Mouse (Mus musculus) heart, embryonic 16.5 days (tissue): ENCODE results near the gene Ankrd55. TPM values are rescaled to one million over a fixed set of nuclear protein-coding genes. Genes with fewer than 3 reads are reported as not detected.

Source experiments
- ATAC-seq: fragments of 200-750 bp; cut with Nextera tagmentation; replicated peaks from 2 replicates; pipeline ENCODE4 v1.8.0; 2017; ENCODE audit warnings: moderate number of reproducible peaks; ENCODE audit not compliant: insufficient read depth, low FRiP score; ENCODE audit errors: extremely low read depth
- H3K27ac ChIP-seq: fragments of 300-500 bp; sonication (generic); 2 replicates; pipeline ENCODE4 v1.5.1; 2014; ENCODE audit warnings: mild to moderate bottlenecking, low read length, control low read depth, moderate library complexity
- H3K27me3 ChIP-seq: fragments of 300-500 bp; sonication (generic); 2 replicates; pipeline ENCODE4 v1.6.1; 2014; ENCODE audit warnings: low read length, mixed read lengths; ENCODE audit not compliant: control insufficient read depth, insufficient read depth
- H3K36me3 ChIP-seq: fragments of 300-500 bp; sonication (generic); 2 replicates; pipeline ENCODE4 v1.6.1; 2014; ENCODE audit not compliant: control insufficient read depth, insufficient read depth
- H3K4me1 ChIP-seq: fragments of 300-500 bp; sonication (generic); 2 replicates; pipeline ENCODE4 v1.6.1; 2014; ENCODE audit warnings: low read length, mixed read lengths; ENCODE audit not compliant: control insufficient read depth, insufficient read depth
- H3K4me2 ChIP-seq: fragments of 300-500 bp; sonication (generic); 2 replicates; pipeline ENCODE4 v1.6.1; 2014; ENCODE audit warnings: low read depth, mild to moderate bottlenecking, control low read depth, low read length
- H3K4me3 ChIP-seq: fragments of 300-500 bp; sonication (generic); 2 replicates; pipeline ENCODE4 v1.5.1; 2014; ENCODE audit warnings: mild to moderate bottlenecking, control low read depth, low read length
- H3K9ac ChIP-seq: fragments of 300-500 bp; sonication (generic); 2 replicates; pipeline ENCODE4 v1.6.1; 2014; ENCODE audit warnings: low read length, control low read depth
- H3K9me3 ChIP-seq: fragments of 300-500 bp; sonication (generic); replicated peaks from 2 replicates; pipeline ENCODE4 v1.6.1; 2016; ENCODE audit warnings: low read length; ENCODE audit not compliant: control insufficient read depth
- WGBS: fragments of 180-500 bp; shearing (Covaris S2); extraction: QIAGEN DNeasy Blood & Tissue Kit; methylation state at CpG from one replicate; pipeline ENCODE4 v1.1.7; 2014; 5-methylcytosine and 5-hydroxymethylcytosine counted together
- polyA plus RNA-seq: library from polyadenylated mRNA; unstranded; fragments of >200 nt; fragmentation: Nextera tagmentation; extraction: Ambion mirVana; gene quantifications from 2 replicates; pipeline ENCODE4 v1.2.1, GENCODE M21; 2015

Gene Ankrd55
- polyA plus RNA-seq, 1 experiment from 2014 or later = 0.32 TPM

DNA sequence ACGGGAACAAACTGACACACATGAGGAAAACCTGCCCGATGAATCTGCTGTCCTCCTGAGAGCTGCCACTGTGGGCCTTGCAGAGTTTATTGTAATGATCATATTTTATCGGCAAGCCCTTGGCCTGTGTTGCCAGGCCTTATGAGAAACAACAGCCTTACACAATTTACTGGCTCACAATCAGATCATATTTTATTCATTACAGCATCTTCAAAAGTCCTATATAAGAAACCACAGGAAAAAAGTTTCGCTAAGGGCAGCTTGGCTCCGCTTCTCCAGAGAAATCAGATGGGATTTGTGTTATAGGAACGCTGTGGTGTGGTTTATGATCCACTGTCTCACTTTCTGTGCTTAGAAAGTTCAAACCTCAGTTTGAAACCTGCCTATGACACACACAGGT, 42.0 kb downstream of the Ankrd55 start:
- Histone ChIP-seq H3K4me3 (no peak overlapping the region), H3K9ac (no peak overlapping the region), H3K27me3 (no peaks in the 10 kb centered on the region), H3K9me3 (no peaks in the 10 kb centered on the region), H3K36me3 (no peaks in the 10 kb centered on the region), H3K4me2 (no peak overlapping the region), H3K27ac (no peak overlapping the region), H3K4me1 (peaks cover 11% of the 10 kb centered on the region)
- no peak for ATAC-seq
- WGBS = 84% methylated on average over 6 of the region's 6 CpGs

DNA sequence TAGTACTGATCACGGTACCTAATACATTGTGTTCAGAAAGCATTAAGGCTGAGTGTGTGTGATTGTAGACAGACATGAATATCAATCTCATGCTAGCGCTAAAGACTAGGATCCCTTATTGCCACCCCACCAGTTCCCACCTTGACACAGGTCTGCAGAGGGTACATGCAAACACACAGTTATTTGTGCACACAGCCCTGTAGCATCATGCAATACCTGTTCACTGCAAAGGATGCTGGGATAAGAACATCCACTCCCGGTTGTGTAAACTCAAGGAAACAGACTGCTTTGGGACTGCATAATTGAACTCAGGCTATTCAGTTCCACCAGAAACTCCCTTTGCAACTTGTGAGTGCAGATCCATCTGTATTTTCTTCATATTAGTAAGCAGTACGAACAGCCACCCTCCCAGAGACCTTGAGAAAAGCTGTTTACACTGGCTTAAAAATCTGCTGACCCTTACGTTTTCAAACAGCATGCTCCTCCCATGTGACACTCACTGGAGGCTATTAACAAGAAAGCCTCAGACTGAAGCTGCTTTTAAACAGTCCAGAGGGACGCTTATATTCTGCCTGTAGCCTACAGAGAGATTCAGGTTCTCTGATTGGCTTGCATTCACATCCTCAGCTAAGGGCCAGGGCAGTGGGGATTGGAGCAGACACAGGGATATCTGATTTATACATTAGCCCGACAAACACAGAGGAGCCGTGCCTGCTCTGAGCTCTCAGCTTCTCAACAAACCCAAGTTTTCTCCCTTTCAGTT, 42.8 kb downstream of the Ankrd55 start:
- Histone ChIP-seq H3K27me3 (no peaks in the 10 kb centered on the region), H3K4me1 (peaks cover 14% of the 10 kb centered on the region), H3K4me3 (no peak overlapping the region), H3K4me2 (no peak overlapping the region), H3K9ac (no peak overlapping the region), H3K36me3 (no peaks in the 10 kb centered on the region), H3K27ac (peak overlapping the region; percentile 43; the same call in 1 of the 2 replicates), H3K9me3 (no peaks in the 10 kb centered on the region)
- ATAC-seq = no peak
- 53% methylated on average over 8 of the region's 8 CpGs for WGBS

DNA sequence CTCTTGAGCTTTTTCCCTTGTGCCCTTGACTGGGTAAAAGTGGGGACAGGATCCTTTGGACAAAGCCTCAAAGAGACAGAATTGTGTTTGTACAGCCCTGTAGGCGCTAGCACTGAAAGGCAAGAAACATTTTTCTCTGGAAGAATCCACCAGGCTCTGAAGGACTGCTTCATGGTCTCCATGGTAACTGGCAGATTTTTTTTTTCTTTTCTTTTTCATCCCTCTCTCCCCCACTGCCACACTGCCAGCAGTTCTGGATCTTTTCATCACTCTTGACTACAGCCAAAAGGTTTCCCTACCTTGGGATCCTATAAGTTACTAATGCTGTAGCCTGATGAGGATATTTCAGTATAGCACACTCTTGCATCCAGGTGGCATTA, 43.4 kb downstream of the Ankrd55 start:
- no peak overlapping the region for H3K4me2 ChIP-seq
- no peaks in the 10 kb centered on the region for H3K9me3 ChIP-seq
- ATAC-seq = no peak
- peak overlapping the region; percentile 43; the same call in 1 of the 2 replicates for H3K27ac ChIP-seq
- H3K4me1 ChIP-seq = peaks cover 14% of the 10 kb centered on the region
- no peaks in the 10 kb centered on the region for H3K27me3 ChIP-seq
- H3K9ac ChIP-seq = no peak overlapping the region
- H3K4me3 ChIP-seq = no peak overlapping the region
- no peaks in the 10 kb centered on the region for H3K36me3 ChIP-seq
- 69% methylated on average over 1 of the region's 1 CpGs for WGBS

DNA sequence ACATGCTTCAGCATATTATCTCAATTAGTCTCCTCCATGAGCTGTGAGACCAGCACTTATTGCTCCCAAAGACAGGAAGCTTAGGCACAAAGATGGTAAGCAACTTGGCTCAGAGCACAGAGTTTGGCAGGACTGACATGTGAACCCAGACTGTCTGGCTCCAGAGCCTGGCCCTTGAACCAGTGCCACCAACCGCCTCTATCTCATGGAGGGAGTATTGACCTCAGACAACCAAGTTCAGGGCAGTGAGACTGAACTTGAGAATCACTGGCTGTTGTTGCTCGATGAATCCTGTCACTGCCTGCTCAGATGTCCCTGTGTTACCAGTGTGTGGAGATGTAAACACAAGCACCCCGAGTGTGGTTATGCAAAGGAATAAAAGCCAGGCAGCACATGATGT, 47.3 kb downstream of the Ankrd55 start:
- no peak overlapping the region for H3K27ac ChIP-seq
- no peaks in the 10 kb centered on the region for H3K27me3 ChIP-seq
- no peak for ATAC-seq
- H3K9me3 ChIP-seq = no peaks in the 10 kb centered on the region
- no peak overlapping the region for H3K4me2 ChIP-seq
- H3K4me1 ChIP-seq = peaks cover 9% of the 10 kb centered on the region
- H3K9ac ChIP-seq = no peak overlapping the region
- WGBS = 48% methylated on average over 3 of the region's 3 CpGs
- H3K36me3 ChIP-seq = no peaks in the 10 kb centered on the region
- H3K4me3 ChIP-seq = no peak overlapping the region

DNA sequence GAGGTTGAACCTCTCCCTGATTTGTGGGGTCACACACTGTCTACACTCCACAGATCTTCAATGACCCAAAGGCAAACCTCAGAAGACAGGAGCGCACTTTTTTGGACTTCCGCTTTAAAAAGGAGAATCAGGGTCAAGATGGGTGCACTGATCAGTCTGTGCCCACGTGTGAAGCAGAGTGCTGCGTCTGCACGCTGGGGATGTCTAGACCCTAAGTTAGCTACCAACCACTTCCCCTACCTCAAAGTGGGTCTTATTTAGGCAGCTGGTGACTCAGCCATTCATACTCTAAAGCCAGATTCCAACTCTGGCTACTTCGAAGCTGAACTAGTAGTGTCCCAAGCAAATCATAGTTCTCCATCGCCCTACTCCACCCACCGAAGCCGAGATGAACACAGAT, 48.9 kb downstream of the Ankrd55 start:
- peaks cover 5% of the 10 kb centered on the region for H3K4me1 ChIP-seq
- H3K4me3 ChIP-seq = no peak overlapping the region
- H3K27me3 ChIP-seq = no peaks in the 10 kb centered on the region
- H3K9me3 ChIP-seq = no peaks in the 10 kb centered on the region
- no peak overlapping the region for H3K4me2 ChIP-seq
- no peak for ATAC-seq
- no peak overlapping the region for H3K27ac ChIP-seq
- WGBS = 84% methylated on average over 9 of the region's 9 CpGs
- H3K9ac ChIP-seq = no peak overlapping the region
- H3K36me3 ChIP-seq = no peaks in the 10 kb centered on the region

DNA sequence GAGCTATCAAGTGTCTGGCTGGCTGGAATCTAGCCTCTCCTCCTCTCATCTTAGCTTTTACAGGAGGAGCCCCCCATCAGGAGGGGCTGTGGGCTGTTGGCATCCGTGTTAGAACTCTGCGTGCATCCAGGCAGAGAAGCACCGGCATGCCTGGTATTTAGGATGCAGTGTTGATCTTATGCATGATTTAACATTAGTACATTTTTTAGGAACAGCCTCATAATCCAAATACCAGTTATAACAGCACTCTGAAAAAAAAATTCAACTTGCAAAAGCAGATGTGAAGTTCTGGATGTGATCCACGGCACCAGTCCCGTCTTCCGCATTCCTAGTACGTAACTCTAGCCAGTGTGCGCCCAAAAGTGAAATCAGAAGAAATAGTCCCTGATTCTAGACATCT, 52.0 kb downstream of the Ankrd55 start:
- ATAC-seq = no peak
- no peaks in the 10 kb centered on the region for H3K27me3 ChIP-seq
- no peaks in the 10 kb centered on the region for H3K9me3 ChIP-seq
- H3K9ac ChIP-seq = no peak overlapping the region
- no peak overlapping the region for H3K4me2 ChIP-seq
- H3K27ac ChIP-seq = peak overlapping the region; percentile 35
- no peak overlapping the region for H3K4me3 ChIP-seq
- WGBS = 67% methylated on average over 8 of the region's 8 CpGs
- H3K4me1 ChIP-seq = peaks cover 4% of the 10 kb centered on the region
- H3K36me3 ChIP-seq = no peaks in the 10 kb centered on the region

DNA sequence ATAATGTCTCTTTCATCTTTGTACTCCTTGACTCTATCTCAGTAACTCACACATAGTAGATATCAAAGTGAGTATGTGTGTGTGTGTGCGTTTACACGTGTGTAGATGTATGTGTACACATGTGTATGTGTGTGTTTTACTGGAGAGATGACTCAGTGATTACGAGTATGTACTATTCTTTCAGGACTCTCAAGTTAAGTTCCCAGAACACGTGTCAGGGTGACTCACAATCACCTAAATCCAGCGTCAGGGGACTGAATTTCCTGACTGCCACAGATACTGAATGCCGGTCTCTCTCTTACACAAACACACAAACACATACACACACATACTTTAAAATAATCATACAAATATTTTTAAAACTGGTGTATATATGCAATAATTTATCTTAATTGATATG, 52.5 kb downstream of the Ankrd55 start:
- Histone ChIP-seq H3K4me2 (no peak overlapping the region), H3K4me1 (peaks cover 1% of the 10 kb centered on the region), H3K4me3 (no peak overlapping the region), H3K27me3 (no peaks in the 10 kb centered on the region), H3K36me3 (no peaks in the 10 kb centered on the region), H3K9ac (no peak overlapping the region), H3K9me3 (no peaks in the 10 kb centered on the region), H3K27ac (no peak overlapping the region)
- 63% methylated on average over 6 of the region's 6 CpGs for WGBS
- no peak for ATAC-seq

DNA sequence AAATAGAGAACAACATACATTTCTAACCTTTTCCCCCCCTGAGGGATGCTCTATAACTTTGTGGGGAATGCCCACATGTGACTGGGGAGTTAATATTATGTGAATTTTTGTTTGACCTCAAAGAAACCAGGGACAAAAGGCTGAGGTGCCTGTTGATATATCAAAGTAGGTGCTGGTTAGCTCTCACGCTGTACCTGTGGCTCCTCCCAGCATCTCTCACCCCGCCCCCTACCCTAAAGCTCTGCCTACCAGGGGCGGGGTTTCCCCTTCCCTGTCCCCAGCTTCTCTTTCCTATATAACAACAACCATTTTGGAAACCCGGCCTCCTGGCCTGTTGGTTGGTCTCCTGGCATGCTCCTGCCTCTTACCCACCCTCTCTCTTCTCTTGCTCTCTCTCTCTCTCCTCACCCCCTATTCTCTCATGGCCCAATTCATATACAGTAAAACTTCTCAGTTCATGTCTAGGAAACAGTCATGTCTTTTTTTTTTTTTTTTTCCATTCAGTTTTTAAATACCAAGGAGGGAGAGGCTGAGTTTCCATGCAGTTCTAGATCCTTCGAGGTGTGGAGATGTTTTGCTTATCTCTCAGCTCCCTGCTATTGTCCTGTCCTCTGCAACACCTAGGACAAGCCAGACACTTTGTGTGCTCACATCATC, 54.8 kb downstream of the Ankrd55 start:
- Histone ChIP-seq H3K27me3 (no peaks in the 10 kb centered on the region), H3K36me3 (no peaks in the 10 kb centered on the region), H3K4me3 (no peak overlapping the region), H3K9me3 (no peaks in the 10 kb centered on the region), H3K9ac (no peak overlapping the region), H3K27ac (no peak overlapping the region), H3K4me1 (no peaks in the 10 kb centered on the region), H3K4me2 (no peak overlapping the region)
- 60% methylated on average over 5 of the region's 5 CpGs for WGBS
- ATAC-seq = no peak

DNA sequence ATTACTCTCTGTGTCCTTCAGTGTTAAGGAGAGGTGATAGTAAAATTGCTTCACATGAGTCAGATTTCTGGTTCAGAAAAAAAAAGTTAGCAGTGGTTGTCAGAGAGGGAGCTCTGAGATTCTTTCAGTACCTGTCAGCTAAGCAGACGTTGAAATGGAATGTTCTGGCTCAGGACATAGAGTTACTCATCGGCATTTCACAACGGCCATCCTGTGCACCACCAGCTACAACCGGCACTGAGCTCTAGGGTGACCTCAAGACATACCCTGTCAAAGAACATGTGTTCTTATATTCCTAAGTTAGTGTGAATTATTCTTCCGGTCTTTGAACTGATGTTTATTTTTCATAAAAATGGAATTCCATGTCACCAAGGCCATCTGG, 55.4 kb downstream of the Ankrd55 start:
- Histone ChIP-seq H3K9me3 (no peaks in the 10 kb centered on the region), H3K4me1 (no peaks in the 10 kb centered on the region), H3K27ac (no peak overlapping the region), H3K4me3 (no peak overlapping the region), H3K27me3 (no peaks in the 10 kb centered on the region), H3K4me2 (no peak overlapping the region), H3K9ac (no peak overlapping the region), H3K36me3 (no peaks in the 10 kb centered on the region)
- no peak for ATAC-seq
- WGBS = 60% methylated on average over 5 of the region's 5 CpGs
